Mouse (Mus musculus) stomach, postnatal 0 days (tissue): ENCODE results near the gene Abhd17b.

ENCODE experiments used
- CTCF ChIP-seq: IDR thresholded peaks from 2 replicates; pipeline ENCODE4 v1.5.1; 2016; ENCODE audit warnings: antibody characterized with exemption, low read depth, mild to moderate bottlenecking, moderate library complexity
- EP300 ChIP-seq: optimal IDR thresholded peaks from 2 replicates; pipeline ENCODE3; 2016; ENCODE audit warnings: antibody characterized with exemption

GRCm38 (mm10) chr19:21728342-21728741 is 75.4 kb downstream of the Abhd17b start:
- no peak for TF ChIP-seq EP300
- no peak for TF ChIP-seq CTCF
